ENCODE assay signal across 39 mouse cellular contexts in the genomic region with DNA sequence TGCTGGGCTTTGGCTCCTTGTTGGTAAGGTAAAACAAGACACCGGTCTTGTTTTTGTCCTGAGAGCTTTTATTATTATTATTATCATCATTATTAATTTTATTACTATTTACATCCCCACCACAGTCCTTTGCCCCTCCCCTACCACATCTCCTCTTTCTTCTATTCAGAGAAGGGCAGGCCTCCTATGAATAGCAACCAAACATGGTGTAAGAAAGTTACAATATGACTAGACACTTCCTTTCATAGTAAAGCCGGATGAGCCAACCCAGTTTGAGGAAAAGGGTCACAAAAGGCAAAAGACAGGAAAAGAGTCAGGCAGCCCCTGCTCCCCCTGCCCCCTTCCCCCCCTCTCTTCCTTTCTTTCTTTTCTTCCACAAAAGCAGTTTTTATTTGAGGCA. TPM values are rescaled to one million over a fixed set of nuclear protein-coding genes. Genes with fewer than 3 reads are reported as not detected.
"Had no signal": no experiment of that assay in that cellular context is flagged by ENCODE, and none has a peak within 500 bp of the region (broad histone marks: within the 10 kb centered on the region; RNA-seq: fewer than 3 reads in every experiment).

No protein-coding gene starts in this region.

- H3K36me3 ChIP-seq: heart, embryonic 10.5 days; heart, embryonic 12.5 days; heart, embryonic 13.5 days; heart, embryonic 15.5 days; hindbrain, embryonic 10.5 days; hindbrain, embryonic 12.5 days; hindbrain, embryonic 13.5 days; hindbrain, embryonic 15.5 days; intestine, embryonic 15.5 days; kidney, embryonic 15.5 days had no signal

- H3K4me2 ChIP-seq: heart, embryonic 12.5 days; heart, embryonic 13.5 days; heart, embryonic 15.5 days; hindbrain, embryonic 12.5 days; hindbrain, embryonic 13.5 days; hindbrain, embryonic 14.5 days; hindbrain, embryonic 15.5 days; intestine, embryonic 15.5 days; kidney, embryonic 15.5 days had no signal

- H3K9ac ChIP-seq: heart, embryonic 12.5 days; heart, embryonic 13.5 days; heart, embryonic 15.5 days; hindbrain, embryonic 12.5 days; hindbrain, embryonic 13.5 days; hindbrain, embryonic 14.5 days; hindbrain, embryonic 15.5 days; intestine, embryonic 15.5 days; kidney, embryonic 15.5 days had no signal

- H3K9me3 ChIP-seq: heart, embryonic 10.5 days; heart, embryonic 12.5 days; heart, embryonic 13.5 days; heart, embryonic 15.5 days; hindbrain, embryonic 10.5 days; hindbrain, embryonic 12.5 days; hindbrain, embryonic 13.5 days; hindbrain, embryonic 15.5 days; intestine, embryonic 15.5 days; kidney, embryonic 15.5 days had no signal

- ATAC-seq: hindbrain, embryonic 16.5 days; hindbrain, postnatal 0 days; inflammation-experienced regulatory T-cells, adult 6 months; intestine, embryonic 15.5 days; intestine, embryonic 16.5 days; intestine, postnatal 0 days had no signal

- H3K27me3 ChIP-seq: heart, embryonic 12.5 days; heart, embryonic 13.5 days; heart, embryonic 15.5 days; hindbrain, embryonic 12.5 days; hindbrain, embryonic 13.5 days; hindbrain, embryonic 15.5 days; intestine, embryonic 15.5 days; kidney, embryonic 15.5 days had no signal

- H3K27ac ChIP-seq: heart, embryonic 10.5 days; heart, embryonic 13.5 days; heart, embryonic 15.5 days; hindbrain, embryonic 10.5 days; hindbrain, embryonic 12.5 days; hindbrain, embryonic 13.5 days; hindbrain, embryonic 14.5 days; hindbrain, embryonic 15.5 days; hindbrain, postnatal 0 days; intestine, embryonic 15.5 days; kidney, embryonic 15.5 days; kidney, postnatal 0 days; layer of hippocampus, adult 2 months; left cerebral cortex, adult 2 months had no signal

- DNase-seq: heart, postnatal 10 days; heart, postnatal 14 days; heart, postnatal 36 days; heart, postnatal 4 days; kidney, adult 11 months; kidney, adult 18-20 months; kidney, adult 2 months; kidney, adult 8-10 months; kidney, adult 9 months; kidney, postnatal 10 days; kidney, postnatal 14 days; kidney, postnatal 25 days; kidney, postnatal 36 days; kidney, postnatal 4 days; layer of hippocampus, adult 9-11 months; layer of hippocampus, postnatal 36 days had no signal

- H3K4me1 ChIP-seq: heart, embryonic 10.5 days; heart, embryonic 12.5 days; heart, embryonic 13.5 days; heart, embryonic 15.5 days; hindbrain, embryonic 13.5 days; hindbrain, embryonic 15.5 days; intestine, embryonic 15.5 days had no signal

- H3K4me3 ChIP-seq: heart, embryonic 10.5 days; heart, embryonic 12.5 days; heart, embryonic 13.5 days; heart, embryonic 15.5 days; hindbrain, embryonic 10.5 days; hindbrain, embryonic 12.5 days; hindbrain, embryonic 13.5 days; hindbrain, embryonic 15.5 days; intestine, embryonic 15.5 days; kidney, embryonic 15.5 days; layer of hippocampus, adult 2 months; left cerebral cortex, adult 2 months had no signal

RNA-seq across cellular contexts. Expression of gene Boll, which starts 17.3 kb away (rescaled TPM):
- total RNA-seq: heart, postnatal 10 days; heart, postnatal 14 days; heart, postnatal 25 days; heart, postnatal 36 days; hindbrain, postnatal 0 days; layer of hippocampus, postnatal 10 days; left cerebral cortex, adult 18-20 months; left cerebral cortex, adult 2 months had no signal
- polyA plus RNA-seq: heart, embryonic 15.5 days; heart, postnatal 0 days; hindbrain, embryonic 13.5 days; hindbrain, embryonic 16.5 days; kidney, embryonic 15.5 days had no signal
